Mouse (Mus musculus) frontal cortex, adult 2 months (tissue): ENCODE measurements around the gene Mrpl2. TPM values are rescaled to one million over a fixed set of nuclear protein-coding genes. Genes with fewer than 3 reads are reported as not detected.

Source experiments
- DNase-seq, 2 experiments: peaks; one replicate each; pipeline ENCODE4 v3.0.0; 2022; ENCODE audit warnings: low spot score in 1 of 2; ENCODE audit errors: extremely low spot score in 1 of 2
- polyA plus RNA-seq: library from polyadenylated mRNA; depleted of rRNA; stranded (reverse); fragments of >200 nt; gene quantifications from 2 replicates; pipeline ENCODE4 v1.2.3, GENCODE M21; 2012; rRNA removed

Mrpl2 gene
- 51.2 and 58.7 TPM in 2 replicates for polyA plus RNA-seq

DNA sequence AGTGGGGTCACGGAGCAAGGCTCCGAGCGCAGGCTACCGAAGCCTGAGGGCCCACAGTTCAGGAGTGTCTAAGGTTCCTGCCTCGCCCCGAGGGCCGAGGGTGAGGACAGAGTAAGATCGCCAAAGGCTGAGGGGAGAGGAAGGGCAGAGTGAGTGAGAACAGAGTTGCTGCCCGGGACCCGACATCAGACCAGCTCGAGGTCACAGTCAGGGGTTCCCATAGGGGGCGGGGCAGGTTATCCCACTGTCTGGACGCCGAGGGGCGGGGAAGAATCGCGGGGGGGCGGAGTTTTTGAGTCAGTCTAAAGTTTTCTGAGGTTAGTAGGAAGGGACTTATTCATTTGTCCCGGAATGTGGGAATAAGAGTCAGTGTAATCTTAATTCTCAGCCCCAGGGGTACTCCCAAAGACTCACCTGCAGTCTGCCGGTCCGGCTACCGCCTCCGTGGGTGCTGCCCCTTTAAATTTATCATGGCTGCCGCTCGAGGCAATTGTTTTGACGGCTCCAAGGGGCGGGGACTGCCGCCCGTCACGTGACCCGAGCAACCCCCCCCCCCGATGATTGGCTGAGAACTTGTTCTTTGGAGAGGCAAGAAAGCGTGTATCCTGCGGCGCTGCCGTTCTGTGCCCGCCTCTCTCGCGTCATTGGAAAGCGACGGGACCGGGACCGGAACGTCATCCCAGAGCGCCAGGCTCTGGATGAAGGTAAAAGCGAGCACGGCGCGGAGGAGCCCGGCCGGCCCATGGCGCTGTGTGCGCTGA is at the start of gene Mrpl2, which contains the start of gene Klc4:
TSS of gene Mrpl2 (plus strand) at position 669 of the 761 bp plus-strand sequence.
TSS of gene Klc4 (minus strand) at position 462 of the 761 bp plus-strand sequence.
- peak; percentile 97 to 99 for DNase-seq

DNA sequence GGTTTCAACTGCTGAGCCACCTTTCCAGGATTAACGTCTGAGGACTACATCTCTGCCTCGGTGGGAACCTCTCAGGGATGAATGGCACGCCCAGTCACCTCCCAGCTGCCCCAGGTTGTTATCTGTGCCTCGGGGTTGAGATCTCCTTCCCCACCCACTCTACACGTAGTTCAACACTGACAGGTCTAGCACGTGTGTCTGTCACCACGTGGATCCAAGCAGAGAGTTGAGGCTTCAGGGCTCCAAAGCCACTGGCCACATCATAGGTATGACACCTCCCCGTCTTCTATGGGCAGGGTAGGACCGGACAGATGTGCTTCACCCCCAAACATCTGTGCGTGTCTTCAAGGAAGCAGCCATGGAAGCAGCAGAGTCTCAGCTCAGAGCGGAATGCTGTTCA is 48.1 kb upstream of the Mrpl2 start:
- no peak for DNase-seq

GRCm38 (mm10) chr17:46598963-46599362 is 47.1 kb upstream of the Mrpl2 start:
- DNase-seq = peak in 1 of 2 experiments; percentile 35

DNA sequence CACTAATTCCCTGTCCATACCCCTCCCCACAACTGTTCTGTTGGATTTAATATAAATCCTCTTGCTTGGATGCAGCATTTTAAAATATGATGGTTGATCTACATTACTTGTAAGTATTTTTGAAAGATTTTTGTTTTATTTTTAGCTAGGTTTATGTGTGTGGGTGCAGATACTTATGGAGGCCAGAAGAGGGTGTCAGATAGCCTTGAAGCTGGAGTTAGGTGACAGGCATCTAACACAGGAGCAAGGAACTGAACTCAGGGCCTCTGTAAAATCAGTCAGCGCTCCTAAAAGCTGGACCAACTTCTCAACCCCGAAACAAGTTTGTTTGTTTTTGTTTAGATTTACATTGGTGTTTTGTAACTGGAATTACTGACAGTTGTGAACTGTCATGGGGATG is 45.5 kb upstream of the Mrpl2 start:
- DNase-seq = no peak

- no peak for DNase-seq
These were observed 43.8 kb upstream of the Mrpl2 start for GRCm38 (mm10) chr17:46602212-46602611.

DNA sequence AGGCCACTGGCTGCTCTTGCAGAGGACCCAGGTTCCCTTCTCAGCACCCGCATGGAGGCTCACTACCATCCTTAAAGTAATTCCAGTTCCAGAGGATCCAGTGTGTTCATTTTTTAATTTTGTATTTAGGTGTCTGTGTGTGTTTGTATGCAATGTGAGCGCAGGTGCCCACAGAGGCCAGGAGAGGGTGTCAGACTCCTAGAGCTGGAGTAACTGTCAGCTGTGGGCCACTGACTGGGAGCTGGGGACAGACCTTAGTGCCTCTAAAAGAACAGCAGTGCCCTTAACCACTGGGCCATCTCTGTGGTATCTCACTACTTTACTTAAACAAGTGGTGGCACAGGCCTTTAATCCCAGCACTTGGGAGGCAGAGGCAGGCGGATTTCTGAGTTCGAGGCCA is 42.8 kb upstream of the Mrpl2 start:
- no peak for DNase-seq

DNA sequence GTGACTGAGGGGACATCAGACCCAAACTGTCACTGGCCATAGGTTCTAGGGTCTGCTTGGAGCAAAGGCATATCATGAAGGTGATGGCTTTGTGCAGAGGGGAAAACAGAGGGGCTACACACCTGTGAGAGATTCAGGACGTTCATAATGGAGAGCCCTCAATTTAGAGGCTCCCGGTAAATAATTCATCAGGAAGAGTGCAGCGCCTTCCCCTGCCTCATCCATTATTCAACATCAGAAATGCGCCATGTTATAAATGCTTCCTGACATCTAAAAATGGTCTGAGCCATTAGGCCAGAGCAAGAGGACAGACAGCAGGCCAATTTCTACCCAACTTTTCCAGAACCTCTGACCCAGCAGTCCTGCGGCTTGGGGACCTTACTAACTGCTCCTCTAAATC is 40.9 kb upstream of the Mrpl2 start:
- DNase-seq = no peak

DNA sequence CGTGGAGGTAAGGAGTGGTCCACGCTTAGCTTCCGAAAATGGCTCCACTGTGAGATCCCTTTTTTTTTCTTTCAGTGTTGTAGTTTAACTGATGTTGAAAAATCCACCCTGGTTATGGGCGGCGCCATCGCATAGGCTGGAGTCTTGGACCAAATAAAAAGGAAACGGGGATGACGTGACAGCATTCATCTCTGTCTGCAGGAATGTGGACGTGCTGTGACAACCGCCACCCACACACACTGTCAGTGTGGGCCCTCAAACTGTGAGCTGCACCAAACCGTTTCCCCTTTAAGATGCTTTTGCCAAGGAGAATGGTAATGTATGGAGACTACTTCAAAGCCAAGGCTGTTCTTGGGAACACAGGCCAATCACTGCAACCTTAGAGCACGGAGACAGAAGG is 40.0 kb upstream of the Mrpl2 start:
- peak; percentile 30 to 61 for DNase-seq

- DNase-seq = no peak
These were observed 36.1 kb upstream of the Mrpl2 start for GRCm38 (mm10) chr17:46609721-46610514.

- no peak for DNase-seq
These were observed 34.7 kb upstream of the Mrpl2 start for GRCm38 (mm10) chr17:46611316-46611715.

DNA sequence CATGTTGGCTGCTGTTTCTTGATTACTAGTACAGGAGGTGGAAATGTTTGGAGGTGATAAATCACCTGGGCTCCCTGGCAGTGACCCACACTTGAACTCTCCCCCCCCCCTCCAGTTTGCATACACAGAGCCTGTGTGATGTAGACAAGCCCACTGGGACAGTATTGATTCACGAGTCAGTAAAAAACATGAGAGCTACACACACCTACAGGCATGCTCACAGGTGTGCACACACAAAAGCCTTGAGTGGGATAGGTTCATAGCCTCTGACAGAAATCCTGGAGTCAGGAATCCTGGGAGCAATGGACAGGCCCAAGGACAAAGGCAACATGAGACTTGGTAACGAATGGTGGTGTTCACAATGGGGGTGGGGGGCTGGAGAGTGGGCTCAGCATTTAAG is 33.8 kb upstream of the Mrpl2 start:
- no peak for DNase-seq

DNA sequence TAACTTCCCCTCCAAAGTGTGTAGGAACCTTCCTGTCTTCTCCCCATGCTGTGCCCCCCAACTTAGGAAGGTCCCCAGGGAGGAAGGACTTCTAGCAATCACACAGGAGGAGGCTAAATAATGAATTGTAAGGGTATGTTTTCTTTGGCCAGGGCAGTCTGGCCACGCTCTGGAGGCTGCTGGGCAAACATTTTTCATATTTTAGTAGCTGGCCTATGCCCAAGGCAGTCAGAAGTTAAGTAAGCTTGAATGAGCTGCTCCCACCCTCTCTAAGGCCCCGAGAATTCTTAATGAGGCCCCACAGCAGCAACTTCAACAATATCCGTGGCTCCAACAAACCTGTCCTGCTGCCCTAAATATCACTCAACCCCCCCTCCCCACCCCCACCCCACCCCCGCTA is 33.2 kb upstream of the Mrpl2 start:
- no peak for DNase-seq

DNA sequence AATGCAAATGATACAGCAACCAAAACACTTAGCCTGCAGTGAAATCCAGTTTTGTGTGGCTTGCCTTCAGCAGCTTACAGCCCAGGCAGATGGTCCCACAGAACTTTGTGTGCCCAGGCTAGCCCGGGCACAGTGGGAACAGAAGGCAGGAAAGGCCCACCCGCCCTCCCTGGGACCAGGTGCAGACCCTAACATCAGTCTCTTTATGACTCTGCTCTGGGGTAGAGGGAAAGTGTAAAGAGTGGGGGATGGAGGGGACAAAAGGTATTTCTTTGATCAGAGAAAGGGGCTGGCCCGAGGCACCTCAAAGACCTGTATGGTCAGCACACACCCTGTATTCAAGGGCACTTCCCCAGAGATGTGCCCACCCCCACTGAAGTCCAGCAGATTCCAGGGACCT is 32.8 kb upstream of the Mrpl2 start:
- DNase-seq = no peak

DNA sequence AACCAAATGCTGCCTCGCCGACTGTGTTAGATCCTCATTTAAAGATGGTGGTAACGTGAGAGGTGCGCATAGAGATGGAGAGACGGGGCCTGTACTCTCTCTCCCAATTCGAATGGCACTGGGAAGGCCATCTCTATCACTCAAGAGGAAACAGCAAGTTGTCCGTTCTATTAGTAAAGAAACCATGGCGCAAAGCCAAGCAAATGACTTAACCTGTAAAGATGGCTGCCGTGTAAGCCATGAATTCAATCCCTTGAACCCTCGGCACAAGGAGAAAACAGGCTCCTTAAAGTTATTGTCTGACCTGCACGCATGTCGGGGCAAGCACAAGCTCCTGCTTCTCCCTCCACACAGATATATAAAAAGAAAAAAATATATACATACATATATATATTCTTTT is 28.2 kb upstream of the Mrpl2 start:
- no peak for DNase-seq

GRCm38 (mm10) chr17:46618394-46618768 is 27.6 kb upstream of the Mrpl2 start:
- no peak for DNase-seq

GRCm38 (mm10) chr17:46618769-46619682 is 27.0 kb upstream of the Mrpl2 start:
- no peak for DNase-seq

DNA sequence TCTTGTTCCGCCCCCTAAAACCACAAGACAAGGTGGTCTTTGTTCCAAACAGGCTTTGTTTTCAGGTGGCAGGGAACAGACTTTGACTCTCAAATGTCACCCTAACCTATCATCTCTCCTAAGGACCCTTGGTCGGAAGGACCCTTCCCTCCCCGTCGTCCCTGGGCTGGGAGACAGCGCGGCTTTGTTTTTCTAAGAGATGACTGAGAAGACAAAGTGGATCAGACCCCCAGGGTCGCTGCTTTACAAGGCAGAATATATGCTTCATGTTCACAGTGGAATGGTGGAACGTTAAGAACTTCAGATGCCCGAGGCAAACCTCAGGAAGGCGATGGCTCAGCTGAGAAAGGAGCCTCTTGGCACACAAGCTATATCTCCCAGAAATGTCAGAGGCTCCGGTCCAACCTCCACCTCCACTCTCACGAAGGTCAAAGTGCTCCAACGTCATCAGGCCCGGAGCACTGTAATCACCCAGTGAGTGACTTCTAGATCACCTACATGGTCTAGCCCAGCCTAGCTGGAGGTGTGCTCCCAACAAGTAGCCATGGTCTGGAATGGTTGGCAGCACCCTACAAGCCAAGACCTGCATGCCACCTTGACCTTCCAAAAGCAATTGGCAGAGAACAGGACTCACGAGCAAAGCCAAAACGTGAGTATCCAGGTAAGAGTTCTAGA is 26.2 kb upstream of the Mrpl2 start:
- no peak for DNase-seq

GRCm38 (mm10) chr17:46621324-46621723 is 24.7 kb upstream of the Mrpl2 start:
- DNase-seq = peak in 1 of 2 experiments; percentile 72

- no peak for DNase-seq
These were observed 23.8 kb upstream of the Mrpl2 start for GRCm38 (mm10) chr17:46622269-46622668.

DNA sequence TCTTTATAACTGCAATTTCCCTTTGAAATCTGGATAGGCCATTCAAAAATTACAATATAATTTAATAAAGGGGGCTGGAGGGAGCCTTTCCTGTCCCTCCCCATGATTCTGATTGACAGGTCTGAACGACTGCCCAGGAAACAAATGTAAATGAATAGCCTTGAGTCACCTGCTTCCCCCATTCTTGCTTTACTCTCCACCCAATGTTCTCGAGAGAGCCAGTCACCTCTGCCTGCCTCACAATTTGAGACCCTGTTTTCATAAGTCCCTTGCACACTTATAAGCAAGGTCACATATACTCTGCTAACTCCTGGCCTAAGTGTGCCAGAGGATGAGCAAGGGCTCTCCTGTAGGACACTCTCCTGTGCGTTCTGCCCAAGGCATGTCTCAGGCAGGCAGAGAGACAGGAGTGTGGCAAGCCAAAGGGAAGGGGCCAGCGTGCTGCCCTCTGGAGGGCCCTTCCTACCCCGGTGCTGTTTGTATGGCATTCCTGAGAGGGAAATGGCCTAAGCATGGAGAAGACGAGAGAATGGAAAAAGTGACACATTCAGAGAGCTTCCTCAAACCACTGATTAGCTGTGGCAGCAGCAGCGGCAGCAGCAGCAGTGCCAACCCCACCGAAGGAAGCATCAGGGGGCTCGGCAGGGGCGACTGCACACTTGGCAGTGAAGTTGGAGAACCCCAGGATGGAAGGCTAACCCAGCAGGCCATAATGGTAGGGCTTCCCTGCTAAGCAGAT is 22.0 kb upstream of the Mrpl2 start:
- DNase-seq = no peak
